ENCODE assay signal across 9 mouse cellular contexts in the genomic region with DNA sequence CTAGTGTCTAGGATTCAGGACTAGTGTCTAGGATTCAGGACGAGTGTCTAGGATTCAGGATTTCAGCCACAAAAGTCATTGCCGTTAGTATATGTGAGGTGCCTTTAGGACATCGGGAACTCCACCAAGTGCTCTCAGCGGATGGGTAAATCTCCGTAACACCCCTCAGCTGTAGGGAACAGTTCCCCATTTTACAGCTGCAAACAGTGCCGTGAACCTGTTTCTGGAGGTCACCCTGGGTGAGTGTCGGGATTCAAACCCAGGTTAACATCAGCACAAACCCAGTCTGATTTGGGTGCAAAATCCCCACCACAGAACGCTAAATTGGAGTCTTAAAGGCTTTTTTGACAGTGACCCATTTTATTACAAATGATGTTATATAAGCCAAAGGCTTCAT. TPM values are rescaled to one million over a fixed set of nuclear protein-coding genes. Genes with fewer than 3 reads are reported as not detected.
DNase-seq lines count a peak whose midpoint lies in the region; ATAC-seq and TF ChIP-seq lines count a peak whose summit lies in the region.
"Had no signal": no experiment of that assay in that cellular context is flagged by ENCODE, and none has a peak within 500 bp of the region (broad histone marks: within the 10 kb centered on the region; RNA-seq: fewer than 3 reads in every experiment).

No protein-coding gene starts in this region.

- no peak overlapping the region for H3K27ac ChIP-seq in forebrain, embryonic 13.5 days
- H3K27ac ChIP-seq in forebrain, embryonic 16.5 days (ENCODE audit: low read length) = no peak overlapping the region
- H3K27ac ChIP-seq in left cerebral cortex, adult 2 months = peak overlapping the region; percentile 85; the same call in 1 of the 2 replicates
- peak overlapping the region; percentile 54; the same call in 1 of the 2 replicates for H3K27ac ChIP-seq in macrophage

- no peaks in the 10 kb centered on the region for H3K27me3 ChIP-seq in forebrain, embryonic 13.5 days
- no peaks in the 10 kb centered on the region for H3K27me3 ChIP-seq in forebrain, embryonic 16.5 days (replicated peaks; ENCODE audit: control insufficient read depth, insufficient read depth, low read length)

- no peaks in the 10 kb centered on the region for H3K36me3 ChIP-seq in forebrain, embryonic 13.5 days (ENCODE audit: poor library complexity, severe bottlenecking)
- H3K36me3 ChIP-seq in forebrain, embryonic 16.5 days (ENCODE audit: control insufficient read depth, insufficient read depth) = no peaks in the 10 kb centered on the region
- H3K36me3 ChIP-seq in macrophage (ENCODE audit: inconsistent target) = peaks cover 8% of the 10 kb centered on the region; the same call in 1 of the 2 replicates

- H3K9ac ChIP-seq in forebrain, embryonic 13.5 days = no peak overlapping the region
- H3K9ac ChIP-seq in forebrain, embryonic 16.5 days (replicated peaks; ENCODE audit: low read depth, low read length) = no peak overlapping the region

- ATAC-seq in forebrain, embryonic 13.5 days = no peak
- no peak for ATAC-seq in forebrain, embryonic 16.5 days
- peak; percentile 36 for ATAC-seq in granulocyte monocyte progenitor cell, adult 5-6 weeks (replicated peaks; ENCODE audit: poor library complexity, severe bottlenecking)

- H3K4me2 ChIP-seq in forebrain, embryonic 13.5 days = peak overlapping the region; percentile 80; the same call in 1 of the 2 replicates
- H3K4me2 ChIP-seq in forebrain, embryonic 16.5 days (ENCODE audit: low read length) = no peak overlapping the region; the same call in 1 of the 2 replicates

- peaks cover 60% of the 10 kb centered on the region for H3K79me2 ChIP-seq in macrophage (ENCODE audit: inconsistent target)

- TF ChIP-seq CTCF in left cerebral cortex, adult 2 months (IDR thresholded peaks at IDR 0.05) = no peak

- 94% methylated on average over 8 of the region's 8 CpGs for WGBS in forebrain, embryonic 13.5 days
- 94% methylated on average over 8 of the region's 8 CpGs for WGBS in forebrain, embryonic 16.5 days
- WGBS in macrophage (ENCODE audit: missing documents) = 50% methylated on average over 8 of the region's 8 CpGs

- peaks cover 44% of the 10 kb centered on the region for H3K4me1 ChIP-seq in forebrain, embryonic 13.5 days
- peaks cover 24% of the 10 kb centered on the region for H3K4me1 ChIP-seq in forebrain, embryonic 16.5 days (replicated peaks; ENCODE audit: control insufficient read depth, insufficient read depth, low read length)

- H3K9me3 ChIP-seq in forebrain, embryonic 13.5 days (replicated peaks) = no peaks in the 10 kb centered on the region
- H3K9me3 ChIP-seq in forebrain, embryonic 16.5 days (ENCODE audit: control insufficient read depth, low read length) = no peaks in the 10 kb centered on the region

- no peak for DNase-seq in left cerebral cortex, adult 2 months (ENCODE audit: extremely low spot score in 1 of 2, low spot score in 2 of 2)
- DNase-seq in left cerebral cortex, postnatal 4 days = no peak
- no peak for DNase-seq in left cerebral cortex, postnatal 25 days (ENCODE audit: low spot score in 2 of 2)
- no peak for DNase-seq in gastrocnemius, postnatal 14 days
- DNase-seq: adrenal gland, postnatal 14 days had no signal

- H3K4me3 ChIP-seq in forebrain, embryonic 13.5 days = no peak overlapping the region
- H3K4me3 ChIP-seq in forebrain, embryonic 16.5 days (replicated peaks; ENCODE audit: low read length) = no peak overlapping the region
- peak overlapping the region; percentile 63 for H3K4me3 ChIP-seq in left cerebral cortex, adult 2 months
- peak overlapping the region; percentile 65 for H3K4me3 ChIP-seq in macrophage (ENCODE audit: inconsistent target)

- intact Hi-C loops in left cerebral cortex, adult 2 months (cut with DNase I) = no loop called here
- intact Hi-C loops in left cerebral cortex, postnatal 4 days (cut with DNase I) = no loop called here
- intact Hi-C loops in left cerebral cortex, postnatal 25 days (cut with DNase I) = no loop called here
- intact Hi-C loops in gastrocnemius, postnatal 14 days (cut with DNase I; ENCODE audit: low total_unique reads) = no loop called here

RNA-seq across cellular contexts. Expression of a gene that starts 34.2 kb away (rescaled TPM):
- polyA plus RNA-seq in forebrain, embryonic 13.5 days (2015; fragmentation: Nextera tagmentation; extraction: Ambion mirVana) = 30.5 and 30.8 TPM in 2 replicates
- 52.3 and 54.0 TPM in 2 replicates for polyA plus RNA-seq in forebrain, embryonic 16.5 days (2015; fragmentation: Nextera tagmentation; extraction: Ambion mirVana)
- total RNA-seq in left cerebral cortex, adult 2 months (2021) = 10 to 100 TPM; 64.2 to 68.6 TPM
- total RNA-seq in left cerebral cortex, postnatal 4 days (2021) = 10 to 100 TPM; 65.6 to 66.3 TPM
- 15.9 and 19.1 TPM in 2 replicates for total RNA-seq in granulocyte monocyte progenitor cell, adult 5-6 weeks (2014; fragmentation: Nextera tagmentation)
- total RNA-seq in granulocyte monocyte progenitor cell, adult 5-6 weeks (2017) = 28.0 and 29.0 TPM in 2 replicates
- 10 to 100 TPM in 25 of 26 experiments, 1 to 10 TPM in 1; 9.3 to 58.6 (median 22.7) TPM for total RNA-seq in macrophage (2018; cell fraction: chromatin; rRNA removed)
- total RNA-seq in macrophage (2018; cell fraction: cytosol; rRNA removed) = 10 to 100 TPM; 12.6 to 50.5 (median 23.2) TPM
- total RNA-seq in macrophage (2018; cell fraction: nucleus; rRNA removed) = 10 to 100 TPM; 14.7 to 57.0 (median 26.5) TPM
- polyA plus RNA-seq in macrophage (2018) = 11.3 to 18.9 TPM (median 18.6 TPM) in 3 replicates
- total RNA-seq in left cerebral cortex, postnatal 25 days (2021) = 10 to 100 TPM; 57.6 to 58.8 TPM
- total RNA-seq in gastrocnemius, postnatal 14 days (2021) = 10 to 100 TPM; 12.9 to 14.6 TPM

Comparison
In these comparisons a context has a peak if more than half of its experiments do, and no peak if none do; other contexts are left out.
1. H3K27ac ChIP-seq: peak in left cerebral cortex, adult 2 months (single experiment) and macrophage (single experiment); none in forebrain, embryonic 13.5 days (single experiment) and forebrain, embryonic 16.5 days (single experiment).
2. H3K4me3 ChIP-seq: peak in left cerebral cortex, adult 2 months (single experiment) and macrophage (single experiment); none in forebrain, embryonic 13.5 days (single experiment) and forebrain, embryonic 16.5 days (single experiment).